Mouse (Mus musculus): Measurements from ENCODE around the gene Psip1. TPM values are rescaled to one million over a fixed set of nuclear protein-coding genes. Genes with fewer than 3 reads are reported as not detected.

Psip1 gene
- total and polyA plus RNA-seq, 3 experiments: 54.0 to 161 (median 68.1) TPM

GRCm38 (mm10) chr4:83501037-83501430 is 14.8 kb upstream of the Psip1 start:
- Histone ChIP-seq H3K9me3 (replicated peaks; ENCODE audit: insufficient read depth, low read length) (no peaks in the 10 kb centered on the region), H3K4me3 (ENCODE audit: control insufficient read depth in 1 of 2, insufficient read depth in 1 of 2, low read depth in 2 of 2, low read length in 2 of 2) (no peak overlapping the region), H3K36me3 (ENCODE audit: control insufficient read depth in 1 of 2, insufficient read depth in 2 of 2, low read length in 2 of 2) (no peaks in the 10 kb centered on the region), H3K9ac (ENCODE audit: control insufficient read depth, low read depth, low read length, poor library complexity, severe bottlenecking) (no peak overlapping the region), H3K27me3 (ENCODE audit: control insufficient read depth in 1 of 2, insufficient read depth in 2 of 2, low read length in 2 of 2) (no peaks in the 10 kb centered on the region), H3K4me1 (ENCODE audit: control insufficient read depth in 1 of 2, insufficient read depth in 2 of 2, low read length in 2 of 2) (peaks cover 0 to 2% of the 10 kb centered on the region in 2 experiments; a peak in 1 of 4 replicates), H3K27ac (ENCODE audit: control insufficient read depth, low read depth, low read length) (no peak overlapping the region), H3K79me2 (ENCODE audit: control insufficient read depth, insufficient read depth, low read length, poor library complexity) (no peaks in the 10 kb centered on the region)
- TF ChIP-seq MYC (IDR thresholded peaks at IDR 0.05; ENCODE audit: low read depth, low read length): no peak
- TF ChIP-seq MYB (IDR thresholded peaks at IDR 0.05; ENCODE audit: low read depth, low read length): no peak
- no peak for TF ChIP-seq CHD1 (IDR thresholded peaks at IDR 0.05; ENCODE audit: low read depth, low read length)
- no peak for TF ChIP-seq NRF1 (IDR thresholded peaks at IDR 0.05; ENCODE audit: insufficient read depth, low read depth, low read length, poor library complexity, severe bottlenecking)
- no peak for TF ChIP-seq MAZ (IDR thresholded peaks at IDR 0.05; ENCODE audit: low read depth, low read length)
- no peak for TF ChIP-seq GABPA (IDR thresholded peaks at IDR 0.05; ENCODE audit: low read depth, low read length)
- no peak for TF ChIP-seq ELF1 (IDR thresholded peaks at IDR 0.05; ENCODE audit: low read depth, low read length)
- TF ChIP-seq ZMIZ1 (IDR thresholded peaks at IDR 0.05; ENCODE audit: low read depth, low read length): no peak
- TF ChIP-seq E2F4 (IDR thresholded peaks at IDR 0.05; ENCODE audit: borderline replicate concordance, low read depth, low read length): no peak
- TF ChIP-seq USF2 (IDR thresholded peaks at IDR 0.05; ENCODE audit: borderline replicate concordance in 1 of 2, insufficient read depth in 1 of 2, low read depth in 1 of 2, low read length in 2 of 2): no peak
- TF ChIP-seq RAD21 (IDR thresholded peaks at IDR 0.05; ENCODE audit: low read depth, low read length): no peak
- TF ChIP-seq HCFC1 (IDR thresholded peaks at IDR 0.05; ENCODE audit: low read depth, low read length): no peak
- no peak for TF ChIP-seq POLR2A (IDR thresholded peaks at IDR 0.05; ENCODE audit: control insufficient read depth in 1 of 2, insufficient read depth in 1 of 2, low read depth in 1 of 2, low read length in 2 of 2, poor library complexity in 1 of 2)
- no peak for TF ChIP-seq RCOR1 (IDR thresholded peaks at IDR 0.05; ENCODE audit: low read depth, low read length)
- no peak for TF ChIP-seq ETS1 (IDR thresholded peaks at IDR 0.05; ENCODE audit: low read depth, low read length)
- no peak for TF ChIP-seq UBTF (IDR thresholded peaks at IDR 0.05; ENCODE audit: borderline replicate concordance, insufficient read depth, low read depth, low read length)
- no peak for TF ChIP-seq POLR2AphosphoS5 (IDR thresholded peaks at IDR 0.05; ENCODE audit: borderline replicate concordance, low read depth, low read length)
- TF ChIP-seq SIN3A (IDR thresholded peaks at IDR 0.05; ENCODE audit: low read length): no peak
- no peak for TF ChIP-seq CHD2 (IDR thresholded peaks at IDR 0.05; ENCODE audit: low read length)
- TF ChIP-seq BHLHE40 (IDR thresholded peaks at IDR 0.05; ENCODE audit: borderline replicate concordance, low read depth, low read length): no peak
- no peak for DNase-seq (ENCODE audit: low read depth, low spot score)

Data from MEL (cell line).